8 mouse cellular contexts compared by ENCODE assay signal in genomic region chr6:114723925-114724324, GRCm38 (mm10).
DNase-seq lines count a peak whose midpoint lies in the region; ATAC-seq and TF ChIP-seq lines count a peak whose summit lies in the region.

No protein-coding gene starts in this region.

- TF ChIP-seq CTCF in lung, postnatal 0 days (IDR thresholded peaks at IDR 0.05), result peak; percentile 89

- DNase-seq in 416B (ENCODE audit: low read depth), result peak; percentile 47
- peak; percentile 49 for DNase-seq in ES-CJ7 (ENCODE audit: low read depth, low spot score)
- peak; percentile 78 for DNase-seq in embryo, embryonic 11 days
- DNase-seq in heart, postnatal 10 days, result peak; percentile 63 to 76
- DNase-seq in layer of hippocampus, adult 11-12 months (ENCODE audit: low spot score), result peak; percentile 80
- peak; percentile 68 for DNase-seq in lung, postnatal 0 days (ENCODE audit: low spot score)
- DNase-seq in retina, postnatal 7 days (ENCODE audit: low read depth, low spot score), result peak; percentile 48

- TF ChIP-seq EP300 in lung, postnatal 0 days (IDR thresholded peaks at IDR 0.05), result no peak

- 17% methylated on average over 9 of the region's 9 CpGs for whole genome bisulfite sequencing in lung, postnatal 0 days

- no peaks in the 10 kb centered on the region for H3K9me3 ChIP-seq in lung, postnatal 0 days (ENCODE audit: low read length)

- no peak overlapping the region for H3K4me3 ChIP-seq in lung, postnatal 0 days (ENCODE audit: low read depth, low read length)

- no peaks in the 10 kb centered on the region for H3K27me3 ChIP-seq in lung, postnatal 0 days (replicated peaks; ENCODE audit: insufficient read depth, low read length)

- ATAC-seq in lung, postnatal 0 days, result peak; percentile 57
- ATAC-seq in erythroblast, adult 5-6 weeks (replicated peaks; ENCODE audit: low FRiP score, poor library complexity, severe bottlenecking), result no peak

- H3K9ac ChIP-seq in lung, postnatal 0 days (replicated peaks; ENCODE audit: low read depth), result no peak overlapping the region

- H3K36me3 ChIP-seq in lung, postnatal 0 days (ENCODE audit: insufficient read depth, low read length), result no peaks in the 10 kb centered on the region

- no peak overlapping the region for H3K27ac ChIP-seq in lung, postnatal 0 days (ENCODE audit: low read length)

- H3K4me1 ChIP-seq in lung, postnatal 0 days (ENCODE audit: insufficient read depth, low read depth, low read length), result peaks cover 7% of the 10 kb centered on the region; the same call in 1 of the 2 replicates

- peak overlapping the region; percentile 29 for H3K4me2 ChIP-seq in lung, postnatal 0 days (replicated peaks; ENCODE audit: low read depth, low read length)

- intact Hi-C loops in heart, postnatal 10 days (cut with DNase I), result loop anchor here (1.0 to 10.0 kb wide), 3 partner anchors 202 to 311 kb away; partner anchors contain the start of gene Tamm41
